Mouse (Mus musculus): ENCODE results near the gene Fam155a.
"Not testable (repeated sequence)": the region's sequence is repeated elsewhere in the genome, so short reads cannot be mapped to it uniquely, and the experiment has no call there.

The Fam155a gene

GRCm38 (mm10) chr8:9402393-9402792, 368.6 kb downstream of the Fam155a start:
- DNase-seq (ENCODE audit: low spot score in 2 of 2) = no peak

DNA sequence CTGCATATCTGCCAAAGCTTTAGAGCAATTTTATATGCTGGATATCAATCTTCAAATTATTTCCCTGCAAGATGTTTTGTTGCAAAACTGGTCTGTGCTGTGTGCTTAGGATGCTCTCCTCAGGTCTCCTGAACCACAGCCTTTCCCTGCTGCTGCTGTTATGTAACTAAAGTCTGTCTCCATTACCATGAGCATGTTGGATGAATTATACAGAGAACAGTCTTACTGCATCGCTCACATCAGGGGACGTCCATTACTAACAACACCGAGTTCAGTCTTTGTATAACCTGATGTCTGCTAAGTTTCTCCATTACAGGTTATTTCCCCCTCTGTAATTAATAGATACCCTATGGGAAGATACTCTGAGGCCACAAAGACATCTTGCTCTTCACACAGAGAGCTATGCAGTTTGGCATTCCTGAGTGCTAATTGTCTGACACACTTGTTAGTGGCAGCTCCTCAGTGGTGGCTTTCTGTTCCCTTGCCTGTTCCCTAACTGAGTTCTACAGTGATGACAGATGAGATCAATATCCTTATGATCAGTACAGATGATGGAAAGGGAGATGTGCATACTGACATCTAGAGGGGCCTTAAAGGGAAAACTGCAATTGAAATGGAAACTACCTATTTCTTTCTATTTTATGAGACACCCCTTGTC, 372.2 kb downstream of the Fam155a start:
- DNase-seq (ENCODE audit: low spot score in 2 of 2) = no peak

GRCm38 (mm10) chr8:9398040-9398439, 372.9 kb downstream of the Fam155a start:
- no peak for DNase-seq (ENCODE audit: low spot score in 2 of 2)

DNA sequence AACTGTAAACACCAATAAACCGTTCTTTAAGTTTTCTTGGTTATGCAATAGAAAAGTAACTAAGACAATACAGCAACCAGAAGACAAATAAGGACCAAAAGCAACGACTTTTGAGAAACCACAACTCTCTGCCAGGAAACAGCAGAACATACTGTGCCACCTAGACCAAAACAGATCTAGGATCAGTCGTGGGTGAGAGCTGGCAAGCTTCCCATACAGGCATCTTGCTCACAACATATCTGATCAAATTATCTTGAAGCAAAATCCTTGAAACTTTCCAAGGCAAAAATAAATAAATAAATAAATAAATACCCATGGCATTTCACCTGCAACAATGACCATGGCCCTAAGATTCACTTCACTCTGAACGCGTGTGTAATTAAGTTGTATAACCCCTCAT, 376.3 kb downstream of the Fam155a start:
- no peak for DNase-seq (ENCODE audit: low spot score in 2 of 2)

DNA sequence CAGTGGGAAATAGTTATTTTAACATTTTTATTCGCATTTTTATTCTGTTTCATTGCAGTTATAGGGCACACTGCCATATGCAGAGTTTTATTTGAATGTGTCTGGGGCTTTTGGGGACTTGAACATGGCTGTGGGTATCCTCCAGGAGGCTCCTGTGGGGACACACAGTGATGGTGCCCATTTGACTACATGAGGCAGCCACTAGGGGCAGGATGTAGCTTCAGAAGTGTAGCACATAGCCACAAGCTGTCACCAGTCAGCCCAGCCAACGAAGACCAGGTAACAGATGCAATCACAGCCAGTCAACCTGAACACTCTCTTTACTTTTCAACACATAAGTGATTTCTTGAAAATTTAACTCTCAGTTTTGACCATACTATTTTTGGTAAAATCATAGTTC, 377.7 kb downstream of the Fam155a start:
- DNase-seq (ENCODE audit: low spot score in 2 of 2) = no peak

DNA sequence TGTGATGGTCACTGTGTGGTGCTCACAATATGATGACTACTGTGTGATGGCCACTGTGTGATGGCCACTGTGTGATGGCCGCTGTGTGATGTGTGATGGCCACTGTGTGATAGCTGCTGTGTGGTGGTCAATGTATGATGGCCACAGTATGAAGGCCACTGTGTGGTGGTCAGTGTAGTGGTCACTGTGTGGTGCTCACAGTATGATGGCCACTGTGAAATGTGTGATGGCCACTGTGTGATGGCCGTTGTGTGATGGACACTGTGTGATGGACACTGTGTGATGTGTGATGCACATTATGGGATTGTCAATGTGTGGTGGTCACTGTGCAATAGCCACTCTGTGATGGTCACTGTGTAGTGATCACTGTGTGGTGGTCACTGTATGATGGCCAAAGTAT, 380.7 kb downstream of the Fam155a start:
- not testable (repeated sequence) for DNase-seq (ENCODE audit: low spot score in 2 of 2)

DNA sequence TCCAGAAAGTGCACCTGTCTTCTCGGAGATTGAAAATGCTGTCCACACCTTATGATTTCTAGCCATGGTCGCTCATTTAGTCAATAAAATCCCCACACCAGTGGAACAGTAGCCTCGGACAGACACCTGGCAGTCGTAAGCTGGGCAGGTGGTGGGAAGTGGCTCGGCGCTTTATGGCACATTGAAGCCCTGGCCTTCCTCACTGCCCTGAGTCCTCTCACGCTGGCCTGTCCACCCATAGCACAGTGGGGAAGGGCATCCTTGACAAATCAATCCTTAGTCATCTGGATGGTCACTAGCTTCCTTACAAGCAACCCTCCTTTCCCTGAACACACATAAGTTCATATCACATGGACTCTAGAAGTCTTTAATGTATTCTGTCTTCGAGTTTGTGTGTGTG, 401.8 kb downstream of the Fam155a start:
- no peak for DNase-seq (ENCODE audit: low spot score in 2 of 2)

GRCm38 (mm10) chr8:9367721-9368120, 403.2 kb downstream of the Fam155a start:
- no peak for DNase-seq (ENCODE audit: low spot score in 2 of 2)

DNA sequence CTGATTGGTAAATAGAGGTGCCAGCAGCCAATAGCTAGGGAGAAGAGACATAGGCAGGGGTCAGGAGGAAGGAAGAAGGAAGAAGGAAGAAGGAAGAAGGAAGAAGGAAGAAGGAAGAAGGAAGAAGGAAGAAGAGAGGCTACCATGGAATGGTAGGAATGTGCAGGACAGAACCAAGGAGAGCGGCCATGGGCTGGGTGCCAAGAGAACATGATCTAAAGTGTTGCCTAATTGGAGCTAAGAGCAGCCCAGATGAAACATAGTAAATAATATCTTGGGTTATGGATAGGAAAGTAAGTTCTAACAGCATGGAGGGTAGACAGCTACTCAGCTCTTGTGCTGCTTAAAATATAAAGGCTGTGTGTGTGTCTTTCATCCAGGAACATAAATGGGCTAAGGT, 405.6 kb downstream of the Fam155a start:
- no peak for DNase-seq (ENCODE audit: low spot score in 2 of 2)

DNA sequence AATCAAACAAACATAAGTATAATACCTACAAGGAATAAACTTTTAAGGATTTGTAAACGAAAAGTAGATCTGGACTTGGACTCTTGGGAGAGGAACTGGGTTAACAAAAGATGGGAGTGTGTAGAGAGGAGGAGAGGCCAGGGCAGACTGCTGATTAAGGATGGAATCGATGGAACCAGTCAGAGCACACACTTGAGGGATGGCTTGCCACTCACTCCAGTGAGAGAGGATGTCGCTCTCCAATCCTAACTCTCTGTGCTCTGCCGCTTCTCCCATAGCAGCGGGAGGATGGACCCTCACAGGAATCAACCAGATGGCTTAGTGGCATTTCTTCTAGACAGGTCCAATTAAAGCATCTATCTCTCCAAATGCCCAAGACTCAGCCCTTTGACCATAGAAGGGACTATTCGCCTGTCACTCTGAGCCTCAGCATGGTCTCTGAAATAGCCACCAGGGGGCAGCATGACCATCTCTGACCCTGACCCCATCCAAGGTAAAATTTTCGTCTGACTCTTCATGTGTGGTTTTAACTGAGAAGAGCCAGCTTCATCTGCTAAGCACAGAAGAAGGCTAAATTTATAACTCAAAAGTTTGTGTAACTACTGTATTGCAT, 422.3 kb downstream of the Fam155a start:
- DNase-seq (ENCODE audit: low spot score in 2 of 2) = no peak

- DNase-seq (ENCODE audit: low spot score in 2 of 2) = no peak
Measured at GRCm38 (mm10) chr8:9347163-9347562, 423.8 kb downstream of the Fam155a start.

- no peak for DNase-seq (ENCODE audit: low spot score in 2 of 2)
Measured at GRCm38 (mm10) chr8:9344136-9344535, 426.8 kb downstream of the Fam155a start.

DNA sequence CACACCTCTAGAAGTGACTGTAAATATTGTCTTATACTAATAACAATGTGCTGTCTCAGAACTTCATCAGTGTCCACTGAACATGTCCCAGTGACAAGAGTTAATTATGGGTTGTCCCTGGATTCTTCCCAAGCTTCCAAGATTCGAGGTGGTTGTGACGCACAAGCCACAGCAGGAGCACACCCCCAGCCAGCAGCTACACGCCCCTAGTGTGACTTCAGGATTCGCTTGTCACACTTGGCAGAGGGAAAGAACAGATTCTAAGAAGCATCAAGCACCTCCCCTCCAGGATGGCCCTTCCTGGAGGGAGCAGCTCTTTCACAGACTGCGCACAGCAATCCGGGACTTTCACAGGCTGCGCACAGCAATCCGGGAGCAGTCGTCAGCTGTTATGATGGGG, 428.0 kb downstream of the Fam155a start:
- DNase-seq (ENCODE audit: low spot score in 2 of 2) = no peak

- no peak for DNase-seq (ENCODE audit: low spot score in 2 of 2)
Measured at GRCm38 (mm10) chr8:9342593-9342992, 428.4 kb downstream of the Fam155a start.

GRCm38 (mm10) chr8:9337905-9338304, 433.1 kb downstream of the Fam155a start:
- DNase-seq (ENCODE audit: low spot score in 2 of 2) = no peak

DNA sequence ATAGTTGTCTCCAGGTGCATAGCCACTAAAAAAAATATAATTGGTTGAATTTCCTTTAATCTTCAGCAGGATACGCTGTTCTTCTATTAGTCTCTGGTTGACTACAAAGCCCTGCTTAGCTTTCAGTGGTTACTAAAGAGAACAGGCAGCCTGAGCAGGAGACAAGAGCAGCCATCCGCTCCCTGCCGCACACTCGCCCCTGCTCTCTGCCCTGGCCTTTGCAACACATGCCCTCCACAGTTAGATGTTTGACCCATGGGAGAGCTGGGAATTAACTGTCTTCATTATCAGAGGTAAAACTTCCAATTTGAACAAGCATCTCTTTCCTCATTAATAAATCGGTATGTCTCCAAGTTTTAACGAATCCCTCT, 435.0 kb downstream of the Fam155a start:
- no peak for DNase-seq (ENCODE audit: low spot score in 2 of 2)

- DNase-seq (ENCODE audit: low spot score in 2 of 2) = no peak
Measured at GRCm38 (mm10) chr8:9335285-9335932, 435.6 kb downstream of the Fam155a start.

DNA sequence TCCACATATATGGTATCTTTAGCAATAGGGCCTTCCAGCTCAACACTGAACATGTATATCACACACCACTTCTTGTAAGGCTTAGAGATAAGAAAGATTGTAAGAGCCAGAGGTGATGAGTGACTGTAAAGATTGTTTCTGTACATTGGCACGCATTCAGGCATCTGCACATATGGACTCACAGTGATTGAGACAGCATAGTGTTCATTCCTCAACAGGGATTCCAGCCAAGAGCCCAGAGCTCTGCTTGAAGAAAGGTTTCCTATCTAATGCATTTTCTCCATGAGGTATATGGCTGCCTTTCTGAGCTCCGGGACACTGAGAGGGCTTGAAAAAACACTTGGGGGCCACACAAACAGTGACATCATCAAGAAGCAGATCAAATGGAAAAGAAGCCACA, 438.2 kb downstream of the Fam155a start:
- no peak for DNase-seq (ENCODE audit: low spot score in 2 of 2)

DNA sequence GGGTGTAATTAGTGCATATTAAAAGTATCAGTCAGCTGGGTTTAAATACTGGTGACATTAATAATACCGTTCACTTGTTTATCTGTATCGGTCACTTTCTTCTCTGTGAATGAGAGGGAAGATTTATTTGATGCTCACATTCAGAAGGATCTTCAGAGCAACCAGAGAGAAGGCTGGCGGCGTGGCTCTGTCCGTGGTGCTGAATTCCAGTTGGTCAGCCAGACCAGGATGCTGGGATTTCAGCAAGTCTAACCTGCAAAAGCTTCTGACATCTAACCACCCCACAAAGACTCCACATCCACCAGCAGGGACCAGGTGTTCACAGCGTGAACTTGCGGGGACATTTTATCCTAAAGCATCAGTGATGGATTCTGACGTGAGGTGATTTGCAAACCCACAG, 461.5 kb downstream of the Fam155a start:
- DNase-seq (ENCODE audit: low spot score in 2 of 2) = no peak

- no peak for DNase-seq (ENCODE audit: low spot score in 2 of 2)
Measured at GRCm38 (mm10) chr8:9303526-9304135, 467.3 kb downstream of the Fam155a start.

DNA sequence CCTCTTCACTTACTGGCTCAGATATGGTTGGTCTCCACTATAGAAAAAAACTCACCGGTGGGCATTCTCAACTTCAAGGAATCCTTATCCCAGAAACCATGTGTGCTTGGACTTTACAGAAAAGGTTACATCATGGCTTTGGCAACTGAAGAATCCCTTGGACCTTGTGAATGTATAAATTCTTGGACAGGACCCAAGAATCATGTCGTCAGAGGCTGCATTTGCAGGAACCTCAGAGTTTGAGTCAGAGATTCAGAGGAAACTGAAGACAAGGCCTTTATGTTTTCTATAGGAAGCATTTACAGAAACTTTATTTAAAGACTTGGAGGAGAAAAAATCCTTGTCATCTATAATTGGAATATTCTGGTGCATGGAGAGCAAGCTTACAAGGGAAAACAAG, 475.9 kb downstream of the Fam155a start:
- no peak for DNase-seq (ENCODE audit: low spot score in 2 of 2)

DNA sequence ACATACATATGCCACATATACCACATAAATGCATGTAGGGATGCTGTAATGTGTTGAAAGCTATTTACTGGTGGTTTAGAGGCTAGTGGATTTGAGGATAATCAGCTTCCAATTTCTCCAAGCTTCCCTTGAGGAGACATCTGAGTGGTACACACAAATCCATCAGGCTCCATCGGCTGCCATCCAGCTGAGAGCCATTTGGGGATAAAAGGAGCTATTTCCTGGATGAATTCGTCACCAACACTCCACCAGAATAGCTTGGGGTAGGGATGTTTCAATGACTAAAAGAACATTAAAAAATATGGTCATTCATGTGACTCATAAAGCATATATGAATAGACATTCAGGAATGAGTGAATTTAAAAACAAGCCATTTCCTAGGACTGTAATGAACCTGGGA, 478.4 kb downstream of the Fam155a start:
- no peak for DNase-seq (ENCODE audit: low spot score in 2 of 2)

Data from natural killer cell, adult 2 months (primary cell).